Mouse (Mus musculus): ENCODE data around the gene Elmo1. TPM values are rescaled to one million over a fixed set of nuclear protein-coding genes. Genes with fewer than 3 reads are reported as not detected.

The Elmo1 gene
- polyA plus RNA-seq, 1 experiment = not detected

DNA sequence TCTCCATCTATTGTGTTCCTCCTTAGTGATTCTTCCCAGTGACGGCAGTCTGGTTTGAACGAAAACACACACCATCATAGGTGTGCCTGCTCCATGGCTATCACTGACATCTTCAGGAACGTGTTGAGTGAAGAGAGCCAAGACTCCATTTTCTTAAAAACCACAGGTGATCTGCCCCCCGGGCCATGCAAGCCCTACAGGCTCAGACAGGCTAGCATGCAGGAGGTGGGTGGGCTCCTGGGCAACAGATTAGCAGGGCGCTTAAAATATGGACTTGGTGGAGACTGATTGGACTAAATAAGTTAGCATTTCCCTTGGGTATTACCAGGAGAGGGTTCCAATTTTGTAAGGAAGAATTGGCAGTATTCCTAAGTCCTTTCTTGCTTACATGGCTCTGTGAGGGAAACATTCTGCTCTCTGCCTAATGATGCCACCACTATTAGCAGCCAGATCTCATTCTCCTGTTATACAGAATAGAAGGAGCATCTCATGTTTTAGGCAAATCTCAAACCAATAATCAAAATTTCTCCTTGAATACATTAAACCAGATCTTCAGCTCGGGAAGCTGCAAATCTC is 101.7 kb downstream of the Elmo1 start:
- TF ChIP-seq MYOD1 (IDR thresholded peaks at IDR 0.05; ENCODE audit: control insufficient read depth, insufficient read length, low read depth) (no peak), MYOG (IDR thresholded peaks at IDR 0.05; ENCODE audit: control insufficient read depth, extremely low read depth, insufficient read length) (no peak), MAX (IDR thresholded peaks at IDR 0.05) (no peak), CEBPB (IDR thresholded peaks at IDR 0.05; ENCODE audit: low read depth) (no peak), CTCF (IDR thresholded peaks at IDR 0.05; ENCODE audit: control insufficient read depth, insufficient read depth, insufficient read length) (no peak), FOSL1 (IDR thresholded peaks at IDR 0.05; ENCODE audit: insufficient read depth, low read length, poor library complexity, severe bottlenecking) (no peak), USF1 (IDR thresholded peaks at IDR 0.05; ENCODE audit: low read depth) (no peak)
- Histone ChIP-seq H3K79me2 (ENCODE audit: control insufficient read depth, insufficient read depth) (no peaks in the 10 kb centered on the region), H3K4me3 (ENCODE audit: insufficient read depth, poor library complexity, severe bottlenecking) (no peak overlapping the region), H3K27me3 (ENCODE audit: control insufficient read depth, insufficient read depth, insufficient read length) (no peaks in the 10 kb centered on the region), H3K36me3 (ENCODE audit: control insufficient read depth, insufficient read depth) (no peaks in the 10 kb centered on the region), H3K79me3 (ENCODE audit: low read depth) (no peaks in the 10 kb centered on the region), H3ac (ENCODE audit: control insufficient read depth, insufficient read length, low read depth) (no peak overlapping the region)

DNA sequence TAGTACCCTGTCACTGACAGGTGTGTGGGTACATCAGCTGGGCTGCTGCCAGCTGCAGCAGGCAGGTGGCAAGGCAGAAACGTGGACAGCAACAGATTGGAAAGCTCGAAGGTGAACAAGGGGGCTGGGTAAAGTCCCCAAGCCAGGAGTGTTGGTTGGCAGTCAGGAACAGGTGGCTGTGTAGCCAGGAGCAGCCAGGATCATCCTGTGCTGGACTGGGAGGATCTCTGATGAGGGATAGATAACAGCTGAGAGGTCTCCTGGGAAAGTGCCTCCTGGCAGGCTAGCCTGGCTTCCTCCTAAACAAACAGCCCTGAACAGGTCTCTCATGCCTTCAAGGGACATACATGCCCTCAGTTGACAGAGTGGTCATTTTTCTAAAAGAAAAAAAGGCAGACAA is 110.2 kb downstream of the Elmo1 start:
- Histone ChIP-seq H3K27me3 (ENCODE audit: control insufficient read depth, insufficient read depth, insufficient read length) (no peaks in the 10 kb centered on the region), H3K4me3 (ENCODE audit: insufficient read depth, poor library complexity, severe bottlenecking) (no peak overlapping the region), H3ac (ENCODE audit: control insufficient read depth, insufficient read length, low read depth) (no peak overlapping the region), H3K79me2 (ENCODE audit: control insufficient read depth, insufficient read depth) (no peaks in the 10 kb centered on the region), H3K36me3 (ENCODE audit: control insufficient read depth, insufficient read depth) (no peaks in the 10 kb centered on the region), H3K79me3 (ENCODE audit: low read depth) (no peaks in the 10 kb centered on the region)
- TF ChIP-seq MYOD1 (IDR thresholded peaks at IDR 0.05; ENCODE audit: control insufficient read depth, insufficient read length, low read depth) = no peak
- TF ChIP-seq FOSL1 (IDR thresholded peaks at IDR 0.05; ENCODE audit: insufficient read depth, low read length, poor library complexity, severe bottlenecking) = no peak
- TF ChIP-seq MAX (IDR thresholded peaks at IDR 0.05) = no peak
- TF ChIP-seq CEBPB (IDR thresholded peaks at IDR 0.05; ENCODE audit: low read depth) = no peak
- TF ChIP-seq USF1 (IDR thresholded peaks at IDR 0.05; ENCODE audit: low read depth) = no peak
- no peak for TF ChIP-seq CTCF (IDR thresholded peaks at IDR 0.05; ENCODE audit: control insufficient read depth, insufficient read depth, insufficient read length)
- no peak for TF ChIP-seq MYOG (IDR thresholded peaks at IDR 0.05; ENCODE audit: control insufficient read depth, extremely low read depth, insufficient read length)

DNA sequence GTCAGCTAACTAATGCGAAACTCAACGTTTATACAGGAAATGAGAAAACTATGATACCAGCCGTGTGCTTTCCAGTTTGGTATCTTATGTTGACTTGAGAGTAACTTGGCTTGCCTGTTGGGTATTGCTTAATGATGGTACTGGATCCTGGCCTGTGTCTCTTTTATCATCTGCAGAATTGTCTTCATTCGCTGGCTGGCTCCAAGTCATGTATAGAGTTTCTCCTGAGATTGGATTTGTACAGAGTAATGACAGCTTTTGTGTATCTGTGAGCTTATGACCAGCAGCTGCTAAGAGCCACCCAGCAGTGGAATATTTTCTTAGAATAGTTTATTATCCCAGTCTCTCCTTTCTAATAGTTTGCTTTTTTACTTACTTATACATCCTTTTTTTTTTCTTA is 112.2 kb downstream of the Elmo1 start:
- Histone ChIP-seq H3K79me3 (ENCODE audit: low read depth) (no peaks in the 10 kb centered on the region), H3K36me3 (ENCODE audit: control insufficient read depth, insufficient read depth) (no peaks in the 10 kb centered on the region), H3K27me3 (ENCODE audit: control insufficient read depth, insufficient read depth, insufficient read length) (no peaks in the 10 kb centered on the region), H3ac (ENCODE audit: control insufficient read depth, insufficient read length, low read depth) (no peak overlapping the region), H3K4me3 (ENCODE audit: insufficient read depth, poor library complexity, severe bottlenecking) (no peak overlapping the region), H3K79me2 (ENCODE audit: control insufficient read depth, insufficient read depth) (no peaks in the 10 kb centered on the region)
- TF ChIP-seq USF1 (IDR thresholded peaks at IDR 0.05; ENCODE audit: low read depth) = no peak
- no peak for TF ChIP-seq FOSL1 (IDR thresholded peaks at IDR 0.05; ENCODE audit: insufficient read depth, low read length, poor library complexity, severe bottlenecking)
- no peak for TF ChIP-seq CEBPB (IDR thresholded peaks at IDR 0.05; ENCODE audit: low read depth)
- no peak for TF ChIP-seq MYOG (IDR thresholded peaks at IDR 0.05; ENCODE audit: control insufficient read depth, extremely low read depth, insufficient read length)
- no peak for TF ChIP-seq CTCF (IDR thresholded peaks at IDR 0.05; ENCODE audit: control insufficient read depth, insufficient read depth, insufficient read length)
- TF ChIP-seq MAX (IDR thresholded peaks at IDR 0.05) = no peak
- TF ChIP-seq MYOD1 (IDR thresholded peaks at IDR 0.05; ENCODE audit: control insufficient read depth, insufficient read length, low read depth) = no peak

DNA sequence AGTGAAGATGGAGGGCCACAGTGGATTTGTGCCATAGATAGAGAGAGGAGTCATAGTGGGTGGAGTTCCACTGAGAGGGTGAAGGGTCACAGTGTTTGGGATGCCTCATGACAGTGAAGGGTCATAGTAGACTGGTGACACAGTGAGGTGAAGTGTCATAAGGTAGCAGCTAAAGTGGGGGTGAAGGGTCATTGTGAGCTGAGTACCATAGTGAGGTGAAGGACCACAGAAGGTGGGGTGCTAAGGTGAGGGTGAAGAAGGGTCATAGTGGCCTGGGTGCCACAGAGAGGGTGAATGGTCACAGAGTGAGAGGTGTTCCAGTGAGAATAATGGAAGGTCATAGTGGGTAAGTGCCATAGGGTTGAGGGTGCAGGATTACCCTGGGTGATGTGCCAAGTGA is 113.8 kb downstream of the Elmo1 start:
- Histone ChIP-seq H3K79me2 (ENCODE audit: control insufficient read depth, insufficient read depth) (no peaks in the 10 kb centered on the region), H3K4me3 (ENCODE audit: insufficient read depth, poor library complexity, severe bottlenecking) (no peak overlapping the region), H3K79me3 (ENCODE audit: low read depth) (no peaks in the 10 kb centered on the region), H3K27me3 (ENCODE audit: control insufficient read depth, insufficient read depth, insufficient read length) (no peaks in the 10 kb centered on the region), H3K36me3 (ENCODE audit: control insufficient read depth, insufficient read depth) (no peaks in the 10 kb centered on the region), H3ac (ENCODE audit: control insufficient read depth, insufficient read length, low read depth) (no peak overlapping the region)
- no peak for TF ChIP-seq MYOD1 (IDR thresholded peaks at IDR 0.05; ENCODE audit: control insufficient read depth, insufficient read length, low read depth)
- no peak for TF ChIP-seq CEBPB (IDR thresholded peaks at IDR 0.05; ENCODE audit: low read depth)
- no peak for TF ChIP-seq MAX (IDR thresholded peaks at IDR 0.05)
- no peak for TF ChIP-seq MYOG (IDR thresholded peaks at IDR 0.05; ENCODE audit: control insufficient read depth, extremely low read depth, insufficient read length)
- no peak for TF ChIP-seq USF1 (IDR thresholded peaks at IDR 0.05; ENCODE audit: low read depth)
- TF ChIP-seq FOSL1 (IDR thresholded peaks at IDR 0.05; ENCODE audit: insufficient read depth, low read length, poor library complexity, severe bottlenecking) = no peak
- TF ChIP-seq CTCF (IDR thresholded peaks at IDR 0.05; ENCODE audit: control insufficient read depth, insufficient read depth, insufficient read length) = no peak

DNA sequence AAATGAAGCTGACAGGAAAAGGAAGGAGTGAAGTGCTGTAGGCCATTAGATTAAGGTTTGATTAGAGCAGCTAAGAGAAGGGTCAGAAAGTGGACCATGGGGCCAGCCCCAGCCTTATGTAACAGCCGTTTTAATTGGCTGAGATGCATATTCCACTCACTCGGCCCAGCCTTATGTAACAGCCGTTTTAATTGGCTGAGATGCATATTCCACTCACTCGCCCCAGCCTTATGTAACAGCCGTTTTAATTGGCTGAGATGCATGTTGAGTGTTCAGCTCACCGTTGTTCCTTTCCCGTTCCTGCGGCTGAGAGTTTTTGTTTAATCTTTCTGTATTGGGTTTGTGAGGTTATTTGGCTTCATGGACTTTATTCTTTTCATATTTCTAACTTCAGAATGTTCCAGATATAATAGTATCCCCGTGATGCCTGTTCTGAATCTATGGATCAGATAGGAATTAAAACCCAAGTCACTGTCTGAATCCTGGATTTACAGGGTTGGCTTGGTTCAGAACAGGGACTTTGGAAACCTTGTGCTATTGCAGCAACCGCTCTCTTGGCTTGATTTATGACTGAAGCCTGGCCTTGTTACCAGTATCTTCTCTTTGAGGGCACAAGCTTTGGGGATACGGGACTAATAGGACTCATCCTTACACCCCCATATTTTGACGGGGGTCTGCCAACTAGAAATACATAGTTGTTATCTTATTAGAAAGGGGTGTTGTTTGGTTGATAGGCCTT is 114.8 kb downstream of the Elmo1 start:
- H3K4me3 ChIP-seq (ENCODE audit: insufficient read depth, poor library complexity, severe bottlenecking) = no peak overlapping the region
- no peaks in the 10 kb centered on the region for H3K79me3 ChIP-seq (ENCODE audit: low read depth)
- no peaks in the 10 kb centered on the region for H3K79me2 ChIP-seq (ENCODE audit: control insufficient read depth, insufficient read depth)
- TF ChIP-seq MYOD1 (IDR thresholded peaks at IDR 0.05; ENCODE audit: control insufficient read depth, insufficient read length, low read depth) = no peak
- TF ChIP-seq MAX (IDR thresholded peaks at IDR 0.05) = no peak
- TF ChIP-seq FOSL1 (IDR thresholded peaks at IDR 0.05; ENCODE audit: insufficient read depth, low read length, poor library complexity, severe bottlenecking) = no peak
- no peak for TF ChIP-seq MYOG (IDR thresholded peaks at IDR 0.05; ENCODE audit: control insufficient read depth, extremely low read depth, insufficient read length)
- TF ChIP-seq CTCF (IDR thresholded peaks at IDR 0.05; ENCODE audit: control insufficient read depth, insufficient read depth, insufficient read length) = no peak
- TF ChIP-seq USF1 (IDR thresholded peaks at IDR 0.05; ENCODE audit: low read depth) = no peak
- no peak for TF ChIP-seq CEBPB (IDR thresholded peaks at IDR 0.05; ENCODE audit: low read depth)
- H3K36me3 ChIP-seq (ENCODE audit: control insufficient read depth, insufficient read depth) = no peaks in the 10 kb centered on the region
- H3K27me3 ChIP-seq (ENCODE audit: control insufficient read depth, insufficient read depth, insufficient read length) = no peaks in the 10 kb centered on the region
- no peak overlapping the region for H3ac ChIP-seq (ENCODE audit: control insufficient read depth, insufficient read length, low read depth)

Data from C2C12 (cell line).